Mouse (Mus musculus): Measurements from ENCODE around the gene Phldb3.

GRCm38 (mm10) chr7:24584876-24585275 lies 25.7 kb upstream of the Phldb3 start:
- TF ChIP-seq CTCF (IDR thresholded peaks at IDR 0.05; ENCODE audit: insufficient read depth, low read length) = no peak
- TF ChIP-seq POLR2A (IDR thresholded peaks at IDR 0.05; ENCODE audit: borderline replicate concordance, extremely low read depth, low read depth, low read length) = no peak
